Mouse (Mus musculus) spleen, embryonic (tissue): ENCODE measurements around the gene Zeb2.

Experiments used
- CTCF ChIA-PET: fragments of 350-600 bp; sonication (Branson Sonifier 250); formaldehyde crosslinking; loops from one replicate; lab custom pipeline; 2022; lab: Charles Lee

Gene Zeb2

GRCm38 (mm10) chr2:45013325-45013724, 103.9 kb downstream of the Zeb2 start:
- CTCF ChIA-PET: no interaction called here

DNA sequence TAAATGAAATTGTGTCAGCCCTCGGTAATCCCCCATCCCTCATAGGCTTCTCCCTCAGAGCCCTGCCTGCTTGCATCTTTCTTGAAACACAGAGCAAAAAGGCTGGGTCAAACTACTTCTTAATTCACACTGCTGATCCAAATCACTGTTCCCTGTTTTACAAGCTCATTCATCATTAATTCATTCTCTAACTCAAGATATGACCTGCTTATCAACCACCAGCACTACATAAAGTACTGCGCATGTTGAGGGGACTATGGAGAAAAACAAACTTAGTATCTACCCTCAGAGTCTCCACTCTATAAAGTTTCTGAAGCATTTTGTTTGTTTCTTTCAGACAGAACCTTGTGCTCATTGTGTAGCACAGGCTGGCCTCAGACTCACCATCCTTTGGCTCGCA, 104.5 kb downstream of the Zeb2 start:
- CTCF ChIA-PET: no interaction called here

- CTCF ChIA-PET: no interaction called here
Measured at GRCm38 (mm10) chr2:45010701-45011100, 106.5 kb downstream of the Zeb2 start.

DNA sequence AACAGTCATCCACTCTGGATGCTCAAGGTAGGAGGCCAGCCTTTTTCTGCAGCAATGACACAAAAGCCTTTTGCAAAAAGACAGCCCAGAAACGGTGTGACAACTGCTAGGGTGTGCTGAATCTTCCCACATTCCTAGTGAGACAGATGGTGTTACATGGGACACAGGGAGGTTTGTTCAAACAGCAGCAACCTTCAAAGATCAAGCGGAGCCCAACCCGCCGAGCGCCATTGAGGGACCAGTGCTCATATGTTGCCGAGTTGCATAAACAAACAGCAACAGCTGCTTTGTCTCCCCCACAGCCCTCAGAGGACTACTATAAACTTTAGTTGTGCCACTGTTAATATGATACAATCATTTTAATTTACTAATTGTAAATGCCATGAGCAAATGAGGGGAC, 117.3 kb downstream of the Zeb2 start:
- CTCF ChIA-PET: no interaction called here

GRCm38 (mm10) chr2:44998710-44999109, 118.5 kb downstream of the Zeb2 start:
- CTCF ChIA-PET: no interaction called here

- CTCF ChIA-PET: no interaction called here
Measured at GRCm38 (mm10) chr2:44981646-44982045, 135.5 kb downstream of the Zeb2 start.

DNA sequence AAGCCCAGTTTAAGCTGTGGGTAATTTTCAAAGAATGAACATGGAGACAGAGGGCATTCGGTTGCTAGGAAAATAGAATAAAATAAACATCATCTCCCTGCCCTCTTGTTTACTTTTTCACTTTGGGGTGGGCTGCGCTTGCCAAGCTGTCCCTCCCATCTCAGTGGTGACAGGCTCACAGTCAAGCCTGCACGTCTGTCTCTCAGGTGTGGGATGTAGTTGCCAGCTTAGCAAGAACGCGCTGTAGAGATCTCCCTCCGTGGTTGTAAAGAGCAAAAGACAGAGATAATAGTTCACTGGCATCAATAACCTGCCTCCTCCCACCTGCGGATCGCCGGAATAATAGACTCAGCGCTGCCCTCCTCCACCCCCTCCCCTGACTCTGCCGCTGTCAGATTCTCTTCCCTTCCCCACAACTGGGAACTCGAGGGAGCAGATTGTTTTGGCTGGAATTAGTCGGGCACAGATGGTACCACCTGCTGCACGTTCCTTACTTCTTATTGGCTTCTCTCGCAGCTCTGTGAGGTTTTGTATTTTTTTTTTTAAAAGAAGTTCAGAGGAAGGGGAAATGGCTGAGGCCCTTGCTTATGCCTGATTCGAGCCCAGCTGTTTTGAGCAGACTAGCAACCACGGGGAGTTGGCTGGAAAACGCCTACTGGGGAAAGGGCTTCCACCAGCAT, 138.0 kb downstream of the Zeb2 start:
- CTCF ChIA-PET: no interaction called here

DNA sequence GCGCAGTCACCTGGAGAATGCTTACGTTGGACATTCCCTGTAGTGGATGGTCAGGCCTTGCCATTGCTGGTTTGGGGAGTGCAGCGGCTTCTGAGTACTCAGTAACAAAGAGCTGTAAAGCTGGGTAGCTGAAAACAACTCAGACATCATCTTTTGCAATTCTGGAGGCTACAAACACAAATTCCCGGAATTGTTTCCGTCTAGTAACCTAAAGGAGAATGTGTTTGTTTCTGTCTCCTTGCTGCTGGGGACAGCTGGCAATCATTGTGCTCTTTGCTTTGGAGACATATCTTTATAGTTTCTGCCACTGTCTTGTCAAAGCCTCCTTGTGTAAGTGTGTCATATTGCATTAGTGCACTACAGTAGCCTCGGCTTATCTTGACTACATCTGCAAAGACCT, 139.2 kb downstream of the Zeb2 start:
- CTCF ChIA-PET: no interaction called here

GRCm38 (mm10) chr2:44977556-44977955, 139.6 kb downstream of the Zeb2 start:
- CTCF ChIA-PET: no interaction called here

DNA sequence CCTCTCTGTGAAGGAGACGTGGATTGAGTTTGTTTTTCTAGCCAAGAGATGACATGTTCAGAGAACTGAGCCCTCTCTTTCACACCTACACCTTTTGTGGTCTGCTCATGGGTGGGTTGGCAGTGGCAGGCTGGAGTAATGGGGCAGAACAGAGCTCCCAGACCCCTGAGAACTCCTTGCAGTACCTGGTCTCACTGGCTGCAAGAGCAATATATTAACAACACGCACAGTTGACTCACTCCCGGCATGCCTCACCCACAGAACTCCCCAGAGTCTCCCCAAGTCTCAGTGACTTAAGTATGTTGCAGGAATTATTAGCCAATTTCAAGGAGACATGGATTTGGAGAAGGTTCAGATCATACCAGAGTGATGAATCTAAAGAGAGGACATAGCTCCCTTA, 140.1 kb downstream of the Zeb2 start:
- CTCF ChIA-PET: no interaction called here

DNA sequence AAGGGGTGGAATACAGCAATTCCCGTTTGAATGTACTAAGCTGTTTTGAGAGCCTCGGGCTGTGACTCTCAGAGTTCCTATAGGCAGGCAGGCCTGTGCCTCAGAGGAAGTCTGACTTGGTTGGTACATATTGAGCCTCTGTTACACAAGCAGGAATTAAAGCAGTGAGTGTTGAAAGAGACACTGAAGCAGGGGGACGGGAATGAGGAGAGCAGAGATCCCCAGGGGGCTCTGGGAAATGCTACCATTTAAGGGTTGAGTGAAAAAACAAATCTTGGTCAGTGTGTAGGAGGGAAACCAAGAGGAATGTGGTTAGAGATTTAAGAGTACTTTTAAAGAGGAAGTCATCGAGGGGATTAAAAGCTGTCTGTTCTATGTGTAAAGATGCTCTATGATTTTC, 140.7 kb downstream of the Zeb2 start:
- CTCF ChIA-PET: no interaction called here

DNA sequence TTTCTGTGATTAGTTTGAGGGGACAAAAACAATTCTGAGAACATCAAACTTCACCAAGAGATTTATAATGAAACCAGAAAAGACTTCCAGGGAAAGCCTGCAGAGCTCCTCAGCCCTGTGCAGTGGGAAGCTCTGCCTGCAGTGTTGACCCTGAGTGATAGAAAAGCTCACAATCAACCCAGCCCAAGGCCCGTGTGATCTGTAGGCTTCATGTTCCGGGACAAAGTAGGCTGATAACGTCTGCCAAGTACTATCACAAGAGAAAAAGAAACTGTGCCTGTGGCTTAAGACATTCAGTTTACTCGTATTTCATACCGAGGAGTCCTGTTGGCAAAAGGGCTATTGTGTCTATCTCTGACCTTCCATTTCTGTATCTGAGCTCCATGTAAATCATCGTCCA, 143.4 kb downstream of the Zeb2 start:
- CTCF ChIA-PET: no interaction called here

- CTCF ChIA-PET: no interaction called here
Measured at GRCm38 (mm10) chr2:44970087-44970646, 147.0 kb downstream of the Zeb2 start.

GRCm38 (mm10) chr2:44969640-44970039, 147.6 kb downstream of the Zeb2 start:
- CTCF ChIA-PET: no interaction called here

- CTCF ChIA-PET: no interaction called here
Measured at GRCm38 (mm10) chr2:44969226-44969625, 148.0 kb downstream of the Zeb2 start.

GRCm38 (mm10) chr2:44965834-44966555, 151.2 kb downstream of the Zeb2 start:
- CTCF ChIA-PET: no interaction called here

DNA sequence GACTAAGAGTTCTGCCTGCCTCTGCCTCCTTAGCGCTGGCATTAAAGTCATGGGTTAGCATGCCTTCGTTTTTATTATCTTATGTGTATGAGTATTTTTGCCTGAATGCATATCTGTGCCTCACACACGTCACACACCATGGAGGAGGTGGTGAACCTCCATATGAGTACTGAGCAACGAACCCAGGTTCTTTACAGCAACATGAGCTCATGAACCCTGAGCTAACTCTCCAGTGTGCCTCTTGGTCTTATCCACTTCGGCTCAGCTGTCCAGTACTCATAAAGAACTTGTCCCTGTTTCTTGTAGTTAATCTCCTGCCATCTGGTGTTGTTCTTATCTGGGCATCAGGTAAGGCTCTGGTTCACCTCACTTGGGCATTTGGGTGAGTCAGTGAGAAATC, 154.6 kb downstream of the Zeb2 start:
- CTCF ChIA-PET: no interaction called here

DNA sequence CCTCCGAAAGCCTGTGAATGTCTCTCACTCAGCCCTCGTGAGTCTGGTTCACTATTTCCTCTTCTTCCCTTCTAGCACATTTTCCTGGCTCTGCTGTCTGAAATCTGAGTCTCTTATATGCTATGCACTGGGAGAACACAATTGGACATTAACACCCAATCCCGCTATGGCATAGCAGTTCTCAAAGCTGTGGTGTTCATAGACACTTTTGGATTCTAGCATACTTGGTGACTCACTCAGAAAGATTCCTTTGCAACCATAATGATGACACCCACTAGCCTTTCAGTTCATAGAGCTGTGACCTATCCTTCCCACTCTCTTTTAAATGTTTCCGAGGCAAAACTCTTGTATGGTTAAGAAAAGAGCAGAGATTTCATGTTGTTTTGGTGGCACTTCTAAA, 156.0 kb downstream of the Zeb2 start:
- CTCF ChIA-PET: no interaction called here

GRCm38 (mm10) chr2:44960561-44960960, 156.6 kb downstream of the Zeb2 start:
- CTCF ChIA-PET: no interaction called here

GRCm38 (mm10) chr2:44957329-44957797, 159.8 kb downstream of the Zeb2 start:
- CTCF ChIA-PET: no interaction called here

DNA sequence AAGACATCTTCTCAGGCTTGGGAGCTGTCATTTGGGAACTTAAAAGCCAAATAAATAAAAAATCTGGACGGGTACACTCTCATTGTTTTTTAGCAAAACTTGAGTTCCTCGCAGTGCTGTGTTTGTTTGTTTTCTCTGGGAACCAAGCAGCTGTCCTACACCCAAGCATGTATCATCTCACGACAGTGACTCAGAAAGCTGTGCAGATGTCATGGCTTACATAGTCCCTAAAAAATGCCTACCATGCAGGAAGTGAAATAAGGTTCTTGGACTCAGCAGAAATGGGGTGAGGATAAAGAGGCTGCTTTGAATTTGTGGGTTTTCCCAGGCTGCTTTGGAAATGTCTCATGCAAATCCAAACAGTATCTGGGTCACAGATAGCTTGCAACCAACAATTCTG, 161.0 kb downstream of the Zeb2 start:
- CTCF ChIA-PET: no interaction called here

DNA sequence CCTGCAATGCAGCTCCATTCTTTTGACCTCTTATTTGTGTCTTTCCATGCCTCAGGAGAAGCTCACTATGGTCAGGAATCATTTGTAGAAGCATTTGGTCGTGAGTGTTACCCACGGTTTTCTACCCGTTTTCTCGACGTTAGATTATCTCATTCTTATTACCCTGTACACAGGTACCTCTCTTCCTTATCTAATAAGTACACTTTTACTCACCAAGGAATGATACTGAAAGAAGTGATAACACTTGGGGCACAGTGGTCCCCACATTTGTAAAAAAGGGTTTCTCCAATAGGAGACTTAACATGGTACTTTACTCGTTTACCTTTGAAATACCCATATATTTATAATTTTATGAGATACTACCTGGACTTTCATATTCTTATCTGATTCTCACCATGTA, 161.7 kb downstream of the Zeb2 start:
- CTCF ChIA-PET: no interaction called here

DNA sequence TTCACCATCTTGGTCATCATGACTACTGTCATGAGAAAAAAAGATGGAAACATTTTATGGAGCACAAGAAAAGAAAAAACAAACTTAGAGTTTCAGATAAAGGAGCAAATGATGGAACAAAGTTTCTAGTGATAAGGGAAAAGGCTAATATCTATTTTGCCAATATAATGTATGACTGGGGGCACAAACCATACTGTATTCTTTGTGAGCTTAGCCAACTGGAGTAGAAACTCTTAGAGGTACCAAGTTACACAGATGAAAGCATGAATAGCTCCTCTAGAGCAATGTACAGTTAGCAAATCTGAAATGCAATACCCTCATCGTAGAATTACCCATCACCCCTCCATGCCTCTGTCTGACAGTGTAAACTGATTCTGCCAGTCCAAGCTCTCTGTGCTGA, 163.0 kb downstream of the Zeb2 start:
- CTCF ChIA-PET: no interaction called here
